Mouse (Mus musculus) liver, embryonic 14.5 days (tissue): ENCODE results near the gene Omt2b.

Experiments
- CTCF ChIP-seq: IDR thresholded peaks from 2 replicates; pipeline ENCODE4 v1.5.1; 2016; ENCODE audit warnings: antibody characterized with exemption, low read depth, control low read depth
- EP300 ChIP-seq: IDR thresholded peaks from 2 replicates; pipeline ENCODE4 v1.6.1; 2016; ENCODE audit warnings: antibody characterized with exemption, low read depth

GRCm38 (mm10) chr9:78359750-78360483 is 32.5 kb downstream of the Omt2b start:
- no peak for TF ChIP-seq CTCF
- no peak for TF ChIP-seq EP300
